Mouse (Mus musculus): Measurements from ENCODE around the gene Nova2. TPM values are rescaled to one million over a fixed set of nuclear protein-coding genes. Genes with fewer than 3 reads are reported as not detected.
A peak's percentile ranks its signal among the peaks of the same experiment; 100 is the strongest.

Nova2 gene
- polyA plus RNA-seq, 1 experiment from 2014 or later: 18.6 TPM

DNA sequence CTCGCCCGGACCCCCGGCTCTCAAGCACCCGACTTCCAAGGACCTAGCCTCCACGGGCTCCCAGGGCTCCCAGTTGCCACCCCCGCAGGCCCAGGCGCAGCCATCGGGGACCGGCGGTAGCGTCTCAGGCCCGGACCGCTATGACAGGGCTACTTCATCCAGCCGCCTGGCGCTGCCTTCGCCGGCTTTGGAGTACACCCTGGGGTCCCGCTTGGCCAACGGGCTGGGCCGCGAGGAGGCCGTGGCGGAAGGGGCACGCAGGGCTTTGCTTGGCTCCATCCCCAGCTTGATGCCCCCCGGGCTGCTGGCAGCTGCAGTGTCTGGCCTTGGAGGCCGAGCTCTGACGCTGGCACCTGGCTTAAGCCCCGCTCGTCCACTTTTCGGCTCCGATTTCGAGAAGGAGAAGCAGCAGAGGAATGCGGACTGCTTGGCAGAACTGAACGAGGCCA is 79.0 kb downstream of the Nova2 start:
- ATAC-seq: 0 out of 2 replicates have a peak, but pooled peaks have one; percentile 2
- 9% methylated on average over 30 of the region's 34 CpGs for whole genome bisulfite sequencing
- peak overlapping the region; percentile 98 for H3K9ac ChIP-seq (replicated peaks)
- H3K27me3 ChIP-seq: no peaks in the 10 kb centered on the region
- H3K4me3 ChIP-seq (replicated peaks): peak overlapping the region; percentile 94
- H3K4me1 ChIP-seq (replicated peaks): peaks cover 53% of the 10 kb centered on the region
- H3K27ac ChIP-seq: peak overlapping the region; percentile 95
- peak overlapping the region; percentile 100 for H3K4me2 ChIP-seq (replicated peaks)
- peaks cover 29% of the 10 kb centered on the region for H3K36me3 ChIP-seq
- no peaks in the 10 kb centered on the region for H3K9me3 ChIP-seq

DNA sequence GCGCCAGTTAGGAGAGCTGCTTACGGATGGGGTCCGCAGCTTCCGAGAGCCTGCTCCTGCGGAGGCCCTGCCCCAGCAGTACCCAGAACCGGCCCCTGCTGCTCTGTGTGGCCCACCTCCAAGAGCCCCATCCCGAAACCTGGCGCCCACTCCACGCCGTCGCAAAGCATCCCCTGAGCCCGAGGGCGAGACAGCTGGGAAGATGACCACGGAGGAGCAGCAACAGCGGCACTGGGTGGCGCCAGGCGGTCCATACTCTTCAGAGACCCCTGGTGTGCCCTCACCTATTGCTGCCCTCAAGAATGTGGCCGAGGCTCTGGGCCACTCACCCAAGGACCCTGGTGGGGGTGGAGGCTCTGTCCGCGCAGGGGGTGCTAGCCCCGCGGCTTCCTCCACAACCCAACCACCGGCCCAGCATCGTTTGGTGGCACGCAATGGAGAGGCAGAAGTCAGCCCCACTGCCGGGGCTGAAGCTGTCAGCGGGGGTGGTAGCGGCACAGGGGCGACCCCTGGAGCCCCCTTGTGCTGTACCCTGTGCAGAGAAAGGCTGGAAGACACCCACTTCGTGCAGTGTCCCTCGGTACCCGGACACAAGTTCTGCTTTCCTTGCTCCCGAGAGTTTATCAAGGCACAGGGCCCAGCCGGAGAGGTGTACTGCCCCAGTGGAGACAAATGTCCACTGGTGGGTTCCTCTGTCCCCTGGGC is 79.9 kb downstream of the Nova2 start:
- peak overlapping the region; percentile 94 for H3K4me3 ChIP-seq (replicated peaks)

DNA sequence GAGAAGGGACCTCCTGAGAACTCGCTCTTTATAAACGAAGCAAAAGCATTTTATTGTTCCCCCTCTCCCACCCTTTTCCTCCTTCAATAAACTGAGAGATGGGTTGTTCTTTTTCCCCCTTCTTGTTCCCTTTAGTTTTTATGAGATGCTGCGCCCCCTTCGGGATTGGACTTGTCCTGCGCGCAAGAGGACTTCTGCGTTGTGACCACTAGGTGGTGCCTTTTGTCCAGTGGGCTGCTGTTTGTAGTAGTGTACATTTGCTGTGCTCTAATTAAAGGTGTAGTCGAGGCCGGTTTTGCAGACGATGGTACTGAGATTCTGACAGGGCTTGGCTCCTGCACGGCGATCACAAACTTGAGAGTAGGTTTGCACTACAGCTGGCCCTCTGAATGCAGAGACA is 80.8 kb downstream of the Nova2 start:
- peak overlapping the region; percentile 100 for H3K4me2 ChIP-seq (replicated peaks)
- peak overlapping the region; percentile 94; the same call in 1 of the 2 replicates for H3K4me3 ChIP-seq (replicated peaks)
- peaks cover 21% of the 10 kb centered on the region for H3K36me3 ChIP-seq
- 6% methylated on average over 12 of the region's 12 CpGs for WGBS
- H3K27me3 ChIP-seq: no peaks in the 10 kb centered on the region
- H3K9me3 ChIP-seq: no peaks in the 10 kb centered on the region
- H3K27ac ChIP-seq: no peak overlapping the region
- peaks cover 46% of the 10 kb centered on the region for H3K4me1 ChIP-seq (replicated peaks)
- no peak overlapping the region for H3K9ac ChIP-seq (replicated peaks)
- no peak for ATAC-seq

More for the DNA sequence above, 79.9 kb downstream of the Nova2 start:
- WGBS: 83% methylated on average over 34 of the region's 34 CpGs
- Histone ChIP-seq H3K4me2 (replicated peaks) (peak overlapping the region; percentile 100), H3K36me3 (peaks cover 27% of the 10 kb centered on the region), H3K9me3 (no peaks in the 10 kb centered on the region), H3K27me3 (no peaks in the 10 kb centered on the region), H3K4me1 (replicated peaks) (peaks cover 46% of the 10 kb centered on the region), H3K9ac (replicated peaks) (peak overlapping the region; percentile 98), H3K27ac (no peak overlapping the region)
- no peak for ATAC-seq

DNA sequence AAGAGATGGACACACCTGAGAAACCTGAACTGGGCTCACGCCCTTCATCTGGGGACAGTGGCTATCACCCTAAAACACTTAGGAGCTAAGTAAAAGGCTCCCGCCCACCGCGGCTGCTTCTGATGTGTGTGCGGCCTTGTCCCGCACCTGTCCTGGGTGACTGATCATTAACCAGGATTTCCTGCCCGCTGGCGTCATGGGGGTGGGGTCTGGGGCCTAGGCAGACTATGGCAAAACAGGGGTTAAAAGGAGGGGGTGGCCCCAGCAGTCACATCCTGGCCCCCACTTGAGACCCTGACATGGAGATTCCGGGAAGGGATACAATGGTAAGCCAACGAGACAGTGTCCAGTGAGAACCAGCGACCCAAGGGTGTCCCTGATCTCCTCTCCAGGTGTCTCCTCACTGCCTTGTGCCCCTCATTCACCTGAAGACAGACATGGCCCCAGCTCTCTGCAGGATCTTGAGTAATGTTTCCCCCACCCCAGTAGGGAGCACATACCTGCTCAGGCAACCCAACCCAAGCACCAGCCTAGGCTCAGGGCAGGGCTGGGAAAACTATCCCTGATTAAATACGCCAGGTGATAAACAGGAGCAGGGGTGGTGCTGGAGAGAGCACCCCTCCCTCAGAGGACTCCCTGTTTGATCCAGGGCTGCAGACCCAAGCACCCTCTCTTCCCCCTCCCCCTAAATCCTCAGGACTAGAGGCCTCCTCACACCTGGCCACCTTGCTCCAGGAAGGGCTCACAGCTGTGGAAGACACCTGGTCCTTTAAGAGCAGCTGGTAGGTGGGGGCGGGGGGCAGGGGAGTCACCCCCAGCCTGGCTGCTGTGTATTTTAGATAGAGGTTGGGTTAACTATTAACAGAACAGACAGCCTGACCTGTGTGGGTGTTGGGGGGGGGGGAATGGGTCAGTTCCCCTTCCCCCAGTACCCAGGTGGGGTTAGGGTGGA is 81.6 kb downstream of the Nova2 start:
- H3K27ac ChIP-seq: no peak overlapping the region
- peaks cover 51% of the 10 kb centered on the region for H3K4me1 ChIP-seq (replicated peaks)
- 80% methylated on average over 13 of the region's 13 CpGs for WGBS
- 0 out of 2 replicates have a peak overlapping the region, but pooled peaks have one; percentile 100 for H3K4me2 ChIP-seq (replicated peaks)
- ATAC-seq: no peak
- peaks cover 21% of the 10 kb centered on the region for H3K36me3 ChIP-seq
- no peak overlapping the region for H3K4me3 ChIP-seq (replicated peaks)
- H3K9me3 ChIP-seq: no peaks in the 10 kb centered on the region
- no peaks in the 10 kb centered on the region for H3K27me3 ChIP-seq
- no peak overlapping the region for H3K9ac ChIP-seq (replicated peaks)

DNA sequence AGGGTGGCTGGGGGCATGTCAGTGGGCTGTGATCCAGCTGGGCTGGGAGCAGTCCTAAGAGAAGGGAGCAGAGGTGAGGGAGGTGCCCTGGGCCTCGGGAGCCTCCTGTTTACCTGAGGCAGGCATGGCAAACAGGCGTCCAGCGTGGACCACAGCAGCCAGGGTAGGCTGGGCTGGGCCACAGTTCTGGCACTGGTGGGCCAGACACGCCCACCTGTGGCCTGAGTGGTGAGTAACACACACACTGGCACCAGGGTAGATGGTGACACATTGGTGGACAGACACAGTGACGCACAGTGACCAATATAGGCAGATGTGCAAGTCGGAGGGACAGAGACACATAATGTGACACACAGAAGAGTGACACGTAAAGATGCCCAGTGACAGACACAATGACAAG is 84.9 kb downstream of the Nova2 start:
- Histone ChIP-seq H3K27me3 (no peaks in the 10 kb centered on the region), H3K4me2 (replicated peaks) (no peak overlapping the region), H3K27ac (no peak overlapping the region), H3K36me3 (peaks cover 15% of the 10 kb centered on the region), H3K4me1 (replicated peaks) (peaks cover 34% of the 10 kb centered on the region), H3K9ac (replicated peaks) (no peak overlapping the region), H3K4me3 (replicated peaks) (no peak overlapping the region), H3K9me3 (no peaks in the 10 kb centered on the region)
- 81% methylated on average over 7 of the region's 7 CpGs for WGBS
- ATAC-seq: no peak

DNA sequence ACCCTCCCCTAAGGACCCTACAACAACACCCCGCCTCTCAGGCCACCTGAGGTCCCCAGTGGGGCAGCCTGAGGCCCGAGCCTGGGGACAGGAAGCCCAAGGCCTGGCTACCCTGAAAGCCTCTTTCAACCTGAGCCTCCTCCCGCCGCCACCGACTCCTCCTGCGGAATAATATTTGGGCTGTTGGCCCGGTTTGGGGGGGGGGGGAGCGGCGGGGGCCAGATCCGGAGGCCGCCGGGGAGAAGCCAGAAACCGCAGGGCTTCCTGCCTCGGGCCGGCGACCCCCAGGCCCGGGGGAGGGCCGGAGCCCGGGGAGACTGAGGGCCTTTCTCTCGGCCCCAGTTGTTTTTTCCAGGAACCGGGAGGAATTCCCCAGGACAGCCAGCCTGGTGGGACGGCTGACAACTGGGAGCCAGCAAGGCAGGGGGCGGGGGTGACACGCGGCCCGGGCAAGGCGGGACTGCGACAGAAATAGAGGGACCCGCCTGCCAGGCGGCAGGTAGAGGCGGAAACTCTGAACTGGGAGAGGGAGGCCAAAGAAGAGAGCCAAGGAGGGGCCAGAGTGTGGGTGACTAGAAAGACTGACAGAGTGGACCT is 86.4 kb downstream of the Nova2 start:
- peaks cover 20% of the 10 kb centered on the region for H3K4me1 ChIP-seq (replicated peaks)
- H3K4me2 ChIP-seq (replicated peaks): peak overlapping the region; percentile 52
- no peaks in the 10 kb centered on the region for H3K9me3 ChIP-seq
- 0 out of 2 replicates have a peak, but pooled peaks have one; percentile 19 for ATAC-seq
- H3K9ac ChIP-seq (replicated peaks): peak overlapping the region; percentile 58
- no peaks in the 10 kb centered on the region for H3K27me3 ChIP-seq
- H3K4me3 ChIP-seq (replicated peaks): peak overlapping the region; percentile 28
- 4% methylated on average over 27 of the region's 31 CpGs for WGBS
- H3K36me3 ChIP-seq: peaks cover 3% of the 10 kb centered on the region
- no peak overlapping the region for H3K27ac ChIP-seq

DNA sequence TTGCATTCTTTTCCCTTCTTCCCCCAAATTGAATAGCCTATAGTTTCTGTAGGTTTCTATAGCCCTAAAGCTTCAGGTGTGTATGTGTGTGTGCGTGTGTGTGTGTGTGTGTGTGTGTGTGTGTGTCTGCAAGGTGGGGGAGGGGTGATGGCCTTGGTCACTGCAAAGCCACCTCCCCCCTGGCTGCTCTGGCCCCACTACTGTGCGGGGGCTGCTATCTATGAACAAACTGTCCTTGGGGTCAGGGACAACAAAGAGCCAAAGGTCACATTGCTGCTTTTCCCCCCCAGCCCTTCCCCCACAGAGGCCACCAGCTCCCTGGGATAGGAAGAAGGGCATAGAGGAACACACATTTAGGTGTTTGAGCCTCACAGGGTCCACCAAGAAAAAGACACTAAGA is 87.2 kb downstream of the Nova2 start:
- no peak overlapping the region for H3K9ac ChIP-seq (replicated peaks)
- no peak overlapping the region for H3K27ac ChIP-seq
- WGBS: 55% methylated on average over 2 of the region's 2 CpGs
- H3K9me3 ChIP-seq: no peaks in the 10 kb centered on the region
- peaks cover 13% of the 10 kb centered on the region for H3K4me1 ChIP-seq (replicated peaks)
- no peak for ATAC-seq
- H3K27me3 ChIP-seq: no peaks in the 10 kb centered on the region
- no peak overlapping the region for H3K4me3 ChIP-seq (replicated peaks)
- H3K4me2 ChIP-seq (replicated peaks): no peak overlapping the region
- H3K36me3 ChIP-seq: no peaks in the 10 kb centered on the region

DNA sequence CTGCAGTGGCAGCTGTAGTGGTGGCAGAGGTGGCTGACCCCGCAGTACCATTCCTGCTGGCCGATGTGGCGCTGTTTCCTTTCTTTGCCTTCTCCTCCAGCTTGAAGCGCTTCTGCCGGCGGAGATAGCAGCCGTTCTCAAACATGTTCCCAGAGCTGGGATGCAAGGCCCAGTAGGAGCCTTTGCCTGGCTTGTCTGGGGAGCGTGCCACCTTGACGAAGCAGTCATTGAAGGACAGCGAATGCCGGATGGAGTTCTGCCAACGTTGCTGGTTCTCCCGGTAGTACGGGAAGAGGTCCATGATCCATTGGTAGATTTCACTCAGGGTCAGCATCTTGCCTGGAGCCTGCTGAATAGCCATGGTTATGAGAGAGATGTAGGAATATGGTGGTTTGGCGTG is 88.8 kb downstream of the Nova2 start:
- H3K9ac ChIP-seq (replicated peaks): no peak overlapping the region
- no peaks in the 10 kb centered on the region for H3K9me3 ChIP-seq
- no peaks in the 10 kb centered on the region for H3K27me3 ChIP-seq
- H3K27ac ChIP-seq: no peak overlapping the region
- H3K4me2 ChIP-seq (replicated peaks): no peak overlapping the region
- H3K36me3 ChIP-seq: no peaks in the 10 kb centered on the region
- peaks cover 11% of the 10 kb centered on the region for H3K4me1 ChIP-seq (replicated peaks)
- H3K4me3 ChIP-seq (replicated peaks): no peak overlapping the region
- WGBS: 60% methylated on average over 15 of the region's 15 CpGs
- ATAC-seq: no peak

Other genes with a start within 250 kb of the Nova2 start
- not detected in 2 replicates for gene Psg20, start 239.7 kb upstream of the Nova2 start, polyA plus RNA-seq (2015; fragmentation: Nextera tagmentation; extraction: Ambion mirVana)
- not detected in 2 replicates for gene Psg22, start 207.8 kb upstream of the Nova2 start, polyA plus RNA-seq (2015; fragmentation: Nextera tagmentation; extraction: Ambion mirVana)
- gene Psg19, start 127.4 kb upstream of the Nova2 start, polyA plus RNA-seq (2015; fragmentation: Nextera tagmentation; extraction: Ambion mirVana): not detected in 2 replicates
- gene Psg17, start 104.3 kb upstream of the Nova2 start, polyA plus RNA-seq (2015; fragmentation: Nextera tagmentation; extraction: Ambion mirVana): not detected in 2 replicates
- 0.40 and 0.44 TPM in 2 replicates for gene Mill2, start 85.9 kb upstream of the Nova2 start, polyA plus RNA-seq (2015; fragmentation: Nextera tagmentation; extraction: Ambion mirVana)
- gene Pglyrp1, start 54.6 kb upstream of the Nova2 start, polyA plus RNA-seq (2015; fragmentation: Nextera tagmentation; extraction: Ambion mirVana): 9.2 and 12.8 TPM in 2 replicates
- gene Ccdc61, start 15.5 kb upstream of the Nova2 start, polyA plus RNA-seq (2015; fragmentation: Nextera tagmentation; extraction: Ambion mirVana): 20.0 and 23.6 TPM in 2 replicates
- 0.26 and 0.58 TPM in 2 replicates for gene Nanos2, start 61.5 kb downstream of the Nova2 start, polyA plus RNA-seq (2015; fragmentation: Nextera tagmentation; extraction: Ambion mirVana)
- gene Mypop, start 65.4 kb downstream of the Nova2 start, polyA plus RNA-seq (2015; fragmentation: Nextera tagmentation; extraction: Ambion mirVana): 3.8 and 4.2 TPM in 2 replicates
- 21.6 and 29.4 TPM in 2 replicates for gene Irf2bp1, start 78.2 kb downstream of the Nova2 start, polyA plus RNA-seq (2015; fragmentation: Nextera tagmentation; extraction: Ambion mirVana)
- not detected in 2 replicates for gene Foxa3, start 97.7 kb downstream of the Nova2 start, polyA plus RNA-seq (2015; fragmentation: Nextera tagmentation; extraction: Ambion mirVana)
- 31.8 and 37.2 TPM in 2 replicates for gene Sympk, start 98.5 kb downstream of the Nova2 start, polyA plus RNA-seq (2015; fragmentation: Nextera tagmentation; extraction: Ambion mirVana)
- 0.09 TPM in 1 of 2 replicates, not detected in the other for gene Rsph6a, start 128.8 kb downstream of the Nova2 start, polyA plus RNA-seq (2015; fragmentation: Nextera tagmentation; extraction: Ambion mirVana)
- 25.3 TPM in 2 replicates for gene Dmwd, start 150.3 kb downstream of the Nova2 start, polyA plus RNA-seq (2015; fragmentation: Nextera tagmentation; extraction: Ambion mirVana)
- 8.8 and 15.6 TPM in 2 replicates for gene Dmpk, start 158.0 kb downstream of the Nova2 start, polyA plus RNA-seq (2015; fragmentation: Nextera tagmentation; extraction: Ambion mirVana)
- 2.7 and 3.2 TPM in 2 replicates for gene Six5, start 168.7 kb downstream of the Nova2 start, polyA plus RNA-seq (2015; fragmentation: Nextera tagmentation; extraction: Ambion mirVana)
- gene Gm4969, start 192.5 kb downstream of the Nova2 start, polyA plus RNA-seq (2015; fragmentation: Nextera tagmentation; extraction: Ambion mirVana): 1.6 and 1.9 TPM in 2 replicates
- gene Fbxo46, start 194.0 kb downstream of the Nova2 start, polyA plus RNA-seq (2015; fragmentation: Nextera tagmentation; extraction: Ambion mirVana): 19.6 and 20.6 TPM in 2 replicates
- gene Qpctl, start 223.4 kb downstream of the Nova2 start, polyA plus RNA-seq (2015; fragmentation: Nextera tagmentation; extraction: Ambion mirVana): 22.5 and 23.9 TPM in 2 replicates
- 124 and 126 TPM in 2 replicates for gene Snrpd2, start 223.8 kb downstream of the Nova2 start, polyA plus RNA-seq (2015; fragmentation: Nextera tagmentation; extraction: Ambion mirVana)
- 2.6 and 3.4 TPM in 2 replicates for gene Gipr, start 240.2 kb downstream of the Nova2 start, polyA plus RNA-seq (2015; fragmentation: Nextera tagmentation; extraction: Ambion mirVana)

Measured in midbrain, embryonic 13.5 days (tissue).